Mouse (Mus musculus) forelimb bud, embryonic 11.5 days (tissue): ENCODE data around the gene Prcc.

Experiments
- DNase-seq: peaks from one replicate; pipeline ENCODE4 v3.0.0-alpha.2; 2012; ENCODE audit warnings: low read depth, low spot score

Gene Prcc

GRCm38 (mm10) chr3:87885281-87886003 lies at the start of gene Prcc:
Gene Prcc (minus strand): TSS chr3:87885608.
- peak; percentile 99 for DNase-seq

GRCm38 (mm10) chr3:87935201-87935600 lies 49.8 kb upstream of the Prcc start:
- DNase-seq = no peak

GRCm38 (mm10) chr3:87934501-87934900 lies 49.1 kb upstream of the Prcc start:
- no peak for DNase-seq

- DNase-seq = no peak
Observed at GRCm38 (mm10) chr3:87934026-87934425, 48.6 kb upstream of the Prcc start.

GRCm38 (mm10) chr3:87930078-87930795 lies 44.8 kb upstream of the Prcc start, which contains the start of the genes Isg20l2 and Rrnad1:
Gene Isg20l2 (plus strand): TSS chr3:87930314.
Gene Rrnad1 (minus strand): TSS chr3:87930717.
- DNase-seq = peak; percentile 97

GRCm38 (mm10) chr3:87929341-87930077 lies 44.1 kb upstream of the Prcc start:
- no peak for DNase-seq

GRCm38 (mm10) chr3:87927452-87927851 lies 42.0 kb upstream of the Prcc start:
- DNase-seq = no peak

- no peak for DNase-seq
Observed at GRCm38 (mm10) chr3:87924996-87925395, 39.6 kb upstream of the Prcc start.

- DNase-seq = no peak
Observed at GRCm38 (mm10) chr3:87920270-87920943, 35.0 kb upstream of the Prcc start.

- peak; percentile 92 for DNase-seq
Observed at GRCm38 (mm10) chr3:87919336-87920108, 34.1 kb upstream of the Prcc start, which contains the start of gene Mrpl24. Gene Mrpl24 (plus strand): TSS chr3:87919506.

- no peak for DNase-seq
Observed at GRCm38 (mm10) chr3:87918551-87918950, 33.1 kb upstream of the Prcc start.

GRCm38 (mm10) chr3:87916990-87917389 lies 31.6 kb upstream of the Prcc start:
- no peak for DNase-seq

GRCm38 (mm10) chr3:87913891-87914290 lies 28.5 kb upstream of the Prcc start:
- DNase-seq = no peak

- no peak for DNase-seq
Observed at GRCm38 (mm10) chr3:87913491-87913890, 28.1 kb upstream of the Prcc start.

- DNase-seq = peak; percentile 87
Observed at GRCm38 (mm10) chr3:87910573-87911141, 25.2 kb upstream of the Prcc start.

GRCm38 (mm10) chr3:87909874-87910273 lies 24.5 kb upstream of the Prcc start:
- DNase-seq = no peak

GRCm38 (mm10) chr3:87909381-87909780 lies 24.0 kb upstream of the Prcc start:
- no peak for DNase-seq

- no peak for DNase-seq
Observed at GRCm38 (mm10) chr3:87907906-87908305, 22.5 kb upstream of the Prcc start.

GRCm38 (mm10) chr3:87906981-87907857 lies 21.8 kb upstream of the Prcc start:
- DNase-seq = peak; percentile 28
